Mouse (Mus musculus): ENCODE data around the gene Vps54. TPM values are rescaled to one million over a fixed set of nuclear protein-coding genes. Genes with fewer than 3 reads are reported as not detected.

Gene Vps54
- polyA plus RNA-seq, 1 experiment = 23.4 TPM

DNA sequence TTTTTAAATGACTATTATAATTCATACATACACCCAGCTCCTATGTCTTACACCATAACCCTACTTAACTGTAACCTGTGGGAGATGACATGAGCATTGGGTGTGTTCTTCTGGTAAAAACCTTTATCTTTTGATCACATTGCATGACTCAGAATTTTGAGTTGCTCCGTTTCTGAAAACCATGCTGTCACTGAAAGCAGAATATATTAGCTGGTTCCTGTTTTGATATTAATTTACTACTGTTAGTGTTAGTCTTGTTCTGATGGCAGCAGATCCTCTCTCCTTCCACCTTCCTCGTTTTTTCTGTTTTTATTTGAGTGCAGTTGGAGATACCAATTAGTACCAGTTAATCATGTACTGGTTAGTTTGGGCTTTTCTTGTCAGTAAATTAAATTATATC lies 18.3 kb upstream of the Vps54 start:
- Histone ChIP-seq H3K27ac (ENCODE audit: insufficient read depth, low read length) (no peak overlapping the region), H3K4me3 (replicated peaks; ENCODE audit: insufficient read depth, low read depth, low read length) (no peak overlapping the region), H3K4me1 (ENCODE audit: control insufficient read depth, insufficient read depth, low read length) (no peaks in the 10 kb centered on the region), H3K27me3 (ENCODE audit: control insufficient read depth, insufficient read depth, low read length) (no peaks in the 10 kb centered on the region)
- no peak for DNase-seq
- WGBS = 71% methylated on average over 2 of the region's 2 CpGs
- TF ChIP-seq CTCF (IDR thresholded peaks at IDR 0.05; ENCODE audit: borderline replicate concordance, insufficient read depth, low read depth, low read length) (no peak), POLR2A (IDR thresholded peaks at IDR 0.05; ENCODE audit: borderline replicate concordance, insufficient read depth, low read length) (no peak)

DNA sequence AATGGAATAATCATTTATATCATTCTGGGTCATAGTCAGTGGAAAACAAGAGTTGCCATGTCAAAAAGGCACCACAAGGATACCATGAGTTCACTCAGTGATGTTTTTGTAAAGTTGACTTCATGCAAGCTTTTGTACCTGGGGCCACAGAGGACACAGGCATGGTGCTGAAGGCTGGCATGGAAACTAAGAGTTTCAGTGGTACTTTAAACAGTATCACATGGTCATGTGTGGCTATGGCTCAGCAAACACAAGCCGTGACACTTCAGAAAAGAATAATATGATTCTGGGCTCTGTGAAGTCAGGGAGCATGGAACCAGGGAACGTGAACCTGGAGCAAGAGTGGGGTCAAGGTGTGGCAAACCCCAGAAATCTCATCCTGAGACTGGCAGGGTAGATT lies 17.7 kb upstream of the Vps54 start:
- no peaks in the 10 kb centered on the region for H3K27me3 ChIP-seq (ENCODE audit: control insufficient read depth, insufficient read depth, low read length)
- DNase-seq = no peak
- no peaks in the 10 kb centered on the region for H3K4me1 ChIP-seq (ENCODE audit: control insufficient read depth, insufficient read depth, low read length)
- H3K27ac ChIP-seq (ENCODE audit: insufficient read depth, low read length) = no peak overlapping the region
- TF ChIP-seq CTCF (IDR thresholded peaks at IDR 0.05; ENCODE audit: borderline replicate concordance, insufficient read depth, low read depth, low read length) (no peak), POLR2A (IDR thresholded peaks at IDR 0.05; ENCODE audit: borderline replicate concordance, insufficient read depth, low read length) (no peak)
- no peak overlapping the region for H3K4me3 ChIP-seq (replicated peaks; ENCODE audit: insufficient read depth, low read depth, low read length)
- WGBS = 91% methylated on average over 2 of the region's 2 CpGs

DNA sequence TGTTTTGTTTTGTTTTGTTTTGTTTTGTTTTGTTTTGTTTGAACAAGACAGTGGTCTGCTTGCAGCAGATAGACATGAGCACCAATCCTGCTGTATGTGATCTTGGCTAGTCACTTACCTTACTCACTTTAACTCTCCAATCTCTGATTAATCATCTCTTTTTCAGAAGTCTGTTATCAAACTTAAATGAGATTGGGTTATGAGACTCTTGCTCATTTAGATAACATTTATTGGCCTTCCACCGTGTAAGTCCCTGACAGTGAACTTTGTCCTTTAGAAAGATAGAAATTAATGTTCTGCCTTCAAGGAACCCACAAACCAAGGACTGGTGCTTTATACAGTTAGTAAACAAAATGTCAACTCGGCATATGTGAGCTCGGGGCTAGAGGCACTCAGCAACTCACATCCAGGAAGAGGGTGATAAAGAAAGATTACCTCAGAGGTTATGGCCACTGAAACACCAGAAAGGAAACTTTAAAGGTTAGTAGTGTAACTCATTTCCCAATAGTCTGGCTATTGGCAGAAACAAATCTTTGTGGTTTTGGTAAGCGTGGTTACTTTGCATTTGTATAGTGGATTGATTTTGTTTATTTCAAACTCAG lies 16.4 kb upstream of the Vps54 start:
- H3K4me3 ChIP-seq (replicated peaks; ENCODE audit: insufficient read depth, low read depth, low read length) = no peak overlapping the region
- H3K4me1 ChIP-seq (ENCODE audit: control insufficient read depth, insufficient read depth, low read length) = no peaks in the 10 kb centered on the region
- no peak for TF ChIP-seq POLR2A (IDR thresholded peaks at IDR 0.05; ENCODE audit: borderline replicate concordance, insufficient read depth, low read length)
- no peak for TF ChIP-seq CTCF (IDR thresholded peaks at IDR 0.05; ENCODE audit: borderline replicate concordance, insufficient read depth, low read depth, low read length)
- H3K27me3 ChIP-seq (ENCODE audit: control insufficient read depth, insufficient read depth, low read length) = no peaks in the 10 kb centered on the region
- 91% methylated on average over 4 of the region's 4 CpGs for WGBS
- no peak for DNase-seq
- no peak overlapping the region for H3K27ac ChIP-seq (ENCODE audit: insufficient read depth, low read length)

GRCm38 (mm10) chr11:21223539-21223938 lies 15.5 kb upstream of the Vps54 start:
- Histone ChIP-seq H3K27me3 (ENCODE audit: control insufficient read depth, insufficient read depth, low read length) (no peaks in the 10 kb centered on the region), H3K4me1 (ENCODE audit: control insufficient read depth, insufficient read depth, low read length) (no peaks in the 10 kb centered on the region), H3K27ac (ENCODE audit: insufficient read depth, low read length) (no peak overlapping the region), H3K4me3 (replicated peaks; ENCODE audit: insufficient read depth, low read depth, low read length) (no peak overlapping the region)
- TF ChIP-seq POLR2A (IDR thresholded peaks at IDR 0.05; ENCODE audit: borderline replicate concordance, insufficient read depth, low read length) (no peak), CTCF (IDR thresholded peaks at IDR 0.05; ENCODE audit: borderline replicate concordance, insufficient read depth, low read depth, low read length) (no peak)
- 90% methylated on average over 3 of the region's 3 CpGs for WGBS
- DNase-seq = no peak

DNA sequence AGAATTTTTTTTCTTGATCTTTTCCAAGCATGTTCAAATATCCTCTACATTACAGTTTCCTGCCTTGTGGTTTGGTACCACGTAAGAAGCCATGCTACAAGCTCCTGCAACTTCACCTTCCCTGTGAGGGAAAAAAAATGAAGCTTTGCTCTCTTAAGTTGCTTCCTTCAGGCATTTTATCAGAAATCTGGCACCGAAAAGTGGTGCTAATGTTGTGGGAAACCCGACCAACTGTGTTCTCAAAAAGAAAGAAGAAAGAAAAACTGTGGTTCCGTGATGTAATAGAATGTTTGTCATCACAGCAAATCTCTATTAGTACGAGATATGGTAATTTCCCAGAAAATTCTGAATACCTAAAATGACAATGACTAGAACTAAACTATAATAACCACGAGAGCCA lies 15.0 kb upstream of the Vps54 start:
- Histone ChIP-seq H3K27ac (ENCODE audit: insufficient read depth, low read length) (no peak overlapping the region), H3K4me3 (replicated peaks; ENCODE audit: insufficient read depth, low read depth, low read length) (no peak overlapping the region), H3K4me1 (ENCODE audit: control insufficient read depth, insufficient read depth, low read length) (no peaks in the 10 kb centered on the region), H3K27me3 (ENCODE audit: control insufficient read depth, insufficient read depth, low read length) (no peaks in the 10 kb centered on the region)
- TF ChIP-seq CTCF (IDR thresholded peaks at IDR 0.05; ENCODE audit: borderline replicate concordance, insufficient read depth, low read depth, low read length) (no peak), POLR2A (IDR thresholded peaks at IDR 0.05; ENCODE audit: borderline replicate concordance, insufficient read depth, low read length) (no peak)
- no peak for DNase-seq
- 83% methylated on average over 6 of the region's 6 CpGs for WGBS

DNA sequence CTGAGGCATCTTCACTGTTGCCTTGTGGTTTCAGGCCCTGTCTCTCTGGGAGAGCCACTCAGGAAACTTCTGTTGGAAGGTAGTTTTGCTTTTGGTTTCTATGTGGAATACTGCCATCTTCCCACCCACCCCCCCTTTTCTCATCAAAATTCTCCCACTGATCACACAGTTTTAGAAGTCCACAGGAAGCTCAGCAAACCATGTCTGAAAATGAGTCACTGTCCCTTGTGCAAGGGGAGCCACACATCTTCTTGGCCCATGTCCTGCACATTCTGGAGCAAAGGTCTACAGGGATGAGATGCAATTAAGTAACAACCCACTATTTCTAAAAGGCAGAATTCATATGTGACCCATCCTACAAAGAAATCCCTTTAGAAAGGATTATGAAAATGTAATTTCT lies 14.6 kb upstream of the Vps54 start:
- H3K4me1 ChIP-seq (ENCODE audit: control insufficient read depth, insufficient read depth, low read length) = no peaks in the 10 kb centered on the region
- no peak overlapping the region for H3K27ac ChIP-seq (ENCODE audit: insufficient read depth, low read length)
- TF ChIP-seq CTCF (IDR thresholded peaks at IDR 0.05; ENCODE audit: borderline replicate concordance, insufficient read depth, low read depth, low read length) (no peak), POLR2A (IDR thresholded peaks at IDR 0.05; ENCODE audit: borderline replicate concordance, insufficient read depth, low read length) (no peak)
- no peak overlapping the region for H3K4me3 ChIP-seq (replicated peaks; ENCODE audit: insufficient read depth, low read depth, low read length)
- no peaks in the 10 kb centered on the region for H3K27me3 ChIP-seq (ENCODE audit: control insufficient read depth, insufficient read depth, low read length)
- no peak for DNase-seq

GRCm38 (mm10) chr11:21224983-21225382 lies 14.1 kb upstream of the Vps54 start:
- no peak for TF ChIP-seq CTCF (IDR thresholded peaks at IDR 0.05; ENCODE audit: borderline replicate concordance, insufficient read depth, low read depth, low read length)
- no peak for TF ChIP-seq POLR2A (IDR thresholded peaks at IDR 0.05; ENCODE audit: borderline replicate concordance, insufficient read depth, low read length)
- Histone ChIP-seq H3K4me3 (replicated peaks; ENCODE audit: insufficient read depth, low read depth, low read length) (no peak overlapping the region), H3K27me3 (ENCODE audit: control insufficient read depth, insufficient read depth, low read length) (no peaks in the 10 kb centered on the region), H3K27ac (ENCODE audit: insufficient read depth, low read length) (no peak overlapping the region), H3K4me1 (ENCODE audit: control insufficient read depth, insufficient read depth, low read length) (no peaks in the 10 kb centered on the region)
- DNase-seq = no peak

GRCm38 (mm10) chr11:21235381-21235780 lies 3.7 kb upstream of the Vps54 start:
- no peak for DNase-seq
- no peak overlapping the region for H3K4me3 ChIP-seq (replicated peaks; ENCODE audit: insufficient read depth, low read depth, low read length)
- H3K4me1 ChIP-seq (ENCODE audit: control insufficient read depth, insufficient read depth, low read length) = no peaks in the 10 kb centered on the region
- TF ChIP-seq POLR2A (IDR thresholded peaks at IDR 0.05; ENCODE audit: borderline replicate concordance, insufficient read depth, low read length) (no peak), CTCF (IDR thresholded peaks at IDR 0.05; ENCODE audit: borderline replicate concordance, insufficient read depth, low read depth, low read length) (no peak)
- H3K27me3 ChIP-seq (ENCODE audit: control insufficient read depth, insufficient read depth, low read length) = no peaks in the 10 kb centered on the region
- H3K27ac ChIP-seq (ENCODE audit: insufficient read depth, low read length) = no peak overlapping the region

Data from cerebellum, adult 2 months (tissue).